Mouse (Mus musculus) limb, embryonic 11.5 days (tissue): ENCODE results near the gene Jag1. TPM values are rescaled to one million over a fixed set of nuclear protein-coding genes. Genes with fewer than 3 reads are reported as not detected.

Experiments used
- ATAC-seq: fragments of 200-750 bp; cut with Nextera tagmentation; 2 replicates; pipeline ENCODE4 v1.8.0; 2017; ENCODE audit warnings: low read depth; ENCODE audit not compliant: insufficient number of reproducible peaks, low FRiP score, low TSS enrichment
- DNase-seq: peaks from one replicate; pipeline ENCODE4 v3.0.0-alpha.2; 2015; ENCODE audit warnings: low spot score
- H3K27ac ChIP-seq: fragments of 300-500 bp; sonication (generic); replicated peaks from 2 replicates; pipeline ENCODE4 v1.5.1; 2014; ENCODE audit warnings: low read depth, mild to moderate bottlenecking, low read length
- H3K27me3 ChIP-seq: fragments of 300-500 bp; sonication (generic); 2 replicates; pipeline ENCODE4 v1.6.1; 2014; ENCODE audit warnings: mild to moderate bottlenecking, low read length, mixed read lengths; ENCODE audit not compliant: control insufficient read depth, insufficient read depth
- H3K36me3 ChIP-seq: fragments of 300-500 bp; sonication (generic); 2 replicates; pipeline ENCODE4 v1.6.1; 2014; ENCODE audit warnings: mild to moderate bottlenecking, low read length, moderate library complexity, mixed read lengths; ENCODE audit not compliant: control insufficient read depth, insufficient read depth
- H3K4me1 ChIP-seq: fragments of 300-500 bp; sonication (generic); 2 replicates; pipeline ENCODE4 v1.6.1; 2014; ENCODE audit warnings: low read length, mixed read lengths; ENCODE audit not compliant: control insufficient read depth, insufficient read depth
- H3K4me2 ChIP-seq: fragments of 300-500 bp; sonication (generic); 2 replicates; pipeline ENCODE4 v1.6.1; 2014; ENCODE audit warnings: low read depth, mild to moderate bottlenecking, moderate library complexity; ENCODE audit not compliant: severe bottlenecking
- H3K4me3 ChIP-seq: fragments of 300-500 bp; sonication (generic); 2 replicates; pipeline ENCODE4 v1.5.1; 2014; ENCODE audit warnings: low read depth, low read length
- H3K9ac ChIP-seq: fragments of 300-500 bp; sonication (generic); 2 replicates; pipeline ENCODE4 v1.6.1; 2014; ENCODE audit warnings: mild to moderate bottlenecking, low read length
- H3K9me3 ChIP-seq: fragments of 300-500 bp; sonication (generic); 2 replicates; pipeline ENCODE4 v1.6.1; 2016; ENCODE audit warnings: low read length; ENCODE audit not compliant: control insufficient read depth
- WGBS: fragments of 180-500 bp; shearing (Covaris S2); extraction: QIAGEN DNeasy Blood & Tissue Kit; methylation state at CpG from one replicate; pipeline ENCODE4 v1.1.7; 2014; 5-methylcytosine and 5-hydroxymethylcytosine counted together
- polyA plus RNA-seq: library from polyadenylated mRNA; unstranded; fragments of >200 nt; fragmentation: Nextera tagmentation; extraction: Ambion mirVana; gene quantifications from 2 replicates; pipeline ENCODE4 v1.2.1, GENCODE M21; 2014

Gene Jag1
- polyA plus RNA-seq = 23.3 and 24.8 TPM in 2 replicates

GRCm38 (mm10) chr2:137116025-137116674, at the start of gene Jag1:
Gene Jag1 (minus strand): TSS chr2:137116644.
- peaks cover 5% of the 10 kb centered on the region; the same call in 1 of the 2 replicates for H3K27me3 ChIP-seq
- H3K4me3 ChIP-seq = peak within 1 kb of the TSS; percentile 74
- ATAC-seq = no peak
- peak within 1 kb of the TSS; percentile 73 for H3K4me2 ChIP-seq
- no peaks in the 10 kb centered on the region for H3K36me3 ChIP-seq
- H3K9ac ChIP-seq = peak within 1 kb of the TSS; percentile 86
- peak within 1 kb of the TSS; percentile 92 for H3K27ac ChIP-seq
- peaks cover 17% of the 10 kb centered on the region for H3K4me1 ChIP-seq
- DNase-seq = peak; percentile 71
- under 1% methylated on average over 58 of the region's 59 CpGs for WGBS
- no peaks in the 10 kb centered on the region for H3K9me3 ChIP-seq

GRCm38 (mm10) chr2:137156018-137156417, 39.6 kb upstream of the Jag1 start:
- no peak overlapping the region for H3K4me2 ChIP-seq
- 84% methylated on average over 1 of the region's 1 CpGs for WGBS
- no peak overlapping the region for H3K27ac ChIP-seq
- no peaks in the 10 kb centered on the region for H3K27me3 ChIP-seq
- H3K4me1 ChIP-seq = no peaks in the 10 kb centered on the region
- no peak for ATAC-seq
- no peaks in the 10 kb centered on the region for H3K36me3 ChIP-seq
- H3K9ac ChIP-seq = no peak overlapping the region
- no peaks in the 10 kb centered on the region for H3K9me3 ChIP-seq
- H3K4me3 ChIP-seq = no peak overlapping the region
- DNase-seq = no peak

DNA sequence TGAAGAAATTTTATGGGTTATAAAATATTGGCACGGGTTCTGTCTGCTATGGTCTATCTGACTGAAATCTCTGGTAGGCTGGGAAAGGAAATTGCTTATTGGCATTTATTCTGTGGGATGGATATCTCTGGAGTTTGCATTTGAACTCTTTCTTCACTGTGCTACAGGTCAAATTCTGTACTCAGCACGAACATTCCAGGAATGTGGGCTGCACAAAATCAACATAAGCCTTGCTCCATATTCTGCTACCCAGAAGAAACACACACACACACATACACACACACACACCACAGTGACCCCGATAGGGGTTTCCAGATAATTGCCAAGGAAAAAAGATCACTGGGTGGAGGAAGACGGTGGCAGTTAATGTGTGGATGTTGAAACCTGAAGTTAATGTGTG, 37.4 kb upstream of the Jag1 start:
- Histone ChIP-seq H3K9ac (no peak overlapping the region), H3K4me2 (no peak overlapping the region), H3K4me3 (no peak overlapping the region), H3K27ac (no peak overlapping the region), H3K36me3 (no peaks in the 10 kb centered on the region), H3K9me3 (no peaks in the 10 kb centered on the region), H3K4me1 (no peaks in the 10 kb centered on the region), H3K27me3 (no peaks in the 10 kb centered on the region)
- DNase-seq (no peak), ATAC-seq (no peak)
- WGBS = 73% methylated on average over 4 of the region's 4 CpGs

GRCm38 (mm10) chr2:137153172-137153667, 36.8 kb upstream of the Jag1 start:
- no peak overlapping the region for H3K4me2 ChIP-seq
- 83% methylated on average over 10 of the region's 10 CpGs for WGBS
- H3K9me3 ChIP-seq = no peaks in the 10 kb centered on the region
- DNase-seq (no peak), ATAC-seq (no peak)
- no peak overlapping the region for H3K27ac ChIP-seq
- no peak overlapping the region for H3K4me3 ChIP-seq
- no peaks in the 10 kb centered on the region for H3K27me3 ChIP-seq
- H3K9ac ChIP-seq = no peak overlapping the region
- H3K4me1 ChIP-seq = no peaks in the 10 kb centered on the region
- no peaks in the 10 kb centered on the region for H3K36me3 ChIP-seq

DNA sequence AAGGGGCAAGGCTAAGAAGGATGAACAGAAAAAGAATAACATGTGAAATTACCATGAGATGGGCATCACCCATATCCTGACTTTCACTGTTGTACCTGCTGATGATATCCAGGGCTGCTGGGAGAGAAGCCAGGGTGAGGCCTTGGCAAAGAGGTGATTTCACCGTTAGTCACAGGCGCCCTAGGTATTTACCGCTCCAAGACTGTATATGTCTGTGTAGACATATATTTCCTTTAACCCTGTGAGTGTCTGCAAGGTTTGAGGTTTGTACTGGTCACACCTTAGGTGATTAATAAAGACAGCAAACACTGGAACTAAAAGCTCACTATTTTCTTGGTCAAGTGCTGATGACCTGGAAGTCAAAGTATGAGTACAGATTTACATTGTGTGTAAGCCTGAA, 34.5 kb upstream of the Jag1 start:
- DNase-seq = no peak
- H3K9ac ChIP-seq = no peak overlapping the region
- H3K36me3 ChIP-seq = no peaks in the 10 kb centered on the region
- no peak for ATAC-seq
- no peak overlapping the region for H3K4me2 ChIP-seq
- no peaks in the 10 kb centered on the region for H3K4me1 ChIP-seq
- H3K27ac ChIP-seq = no peak overlapping the region
- H3K9me3 ChIP-seq = no peaks in the 10 kb centered on the region
- WGBS = 95% methylated on average over 3 of the region's 3 CpGs
- no peaks in the 10 kb centered on the region for H3K27me3 ChIP-seq
- H3K4me3 ChIP-seq = no peak overlapping the region

DNA sequence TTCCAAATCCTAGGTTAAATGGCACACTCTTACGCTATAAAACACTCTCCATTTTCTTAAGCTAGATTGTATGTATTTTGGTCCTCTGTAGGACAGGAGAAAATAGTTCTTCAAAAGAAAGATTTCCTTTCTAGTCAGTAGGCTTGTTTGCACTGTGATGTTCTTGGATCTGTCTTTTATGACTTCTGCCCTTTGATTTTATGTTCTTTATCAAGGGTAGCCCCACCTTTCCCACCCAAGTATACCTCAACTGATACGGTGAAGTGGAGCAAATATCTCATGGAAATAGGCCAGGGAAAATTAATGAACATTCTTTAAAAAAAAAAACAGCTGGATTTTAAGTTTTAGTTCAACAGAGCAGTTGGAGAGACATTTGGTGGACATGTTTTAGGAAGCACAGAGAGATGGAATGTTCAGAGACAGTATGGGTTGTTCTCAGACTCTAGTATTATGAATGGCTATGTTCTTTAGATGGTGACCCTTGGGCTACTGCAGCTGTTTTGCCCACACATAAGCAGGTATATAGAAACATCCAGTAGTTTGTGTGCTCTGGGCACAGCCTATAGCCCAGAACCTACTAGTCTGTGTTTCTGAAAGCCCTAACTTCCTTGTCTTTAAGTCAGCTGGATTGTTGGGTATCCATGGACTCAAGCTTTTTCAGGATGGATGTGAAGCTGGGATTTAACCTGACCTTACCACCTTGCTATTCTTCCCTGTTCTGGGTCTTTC, 30.7 kb upstream of the Jag1 start:
- no peak overlapping the region for H3K4me2 ChIP-seq
- no peaks in the 10 kb centered on the region for H3K27me3 ChIP-seq
- H3K27ac ChIP-seq = no peak overlapping the region
- H3K9ac ChIP-seq = no peak overlapping the region
- WGBS = 92% methylated on average over 2 of the region's 2 CpGs
- DNase-seq (no peak), ATAC-seq (no peak)
- H3K4me3 ChIP-seq = no peak overlapping the region
- no peaks in the 10 kb centered on the region for H3K4me1 ChIP-seq
- H3K36me3 ChIP-seq = no peaks in the 10 kb centered on the region
- H3K9me3 ChIP-seq = no peaks in the 10 kb centered on the region

GRCm38 (mm10) chr2:137138063-137138462, 21.6 kb upstream of the Jag1 start:
- Histone ChIP-seq H3K36me3 (no peaks in the 10 kb centered on the region), H3K4me3 (no peak overlapping the region), H3K4me2 (no peak overlapping the region), H3K4me1 (no peaks in the 10 kb centered on the region), H3K27ac (no peak overlapping the region), H3K27me3 (no peaks in the 10 kb centered on the region), H3K9me3 (no peaks in the 10 kb centered on the region), H3K9ac (no peak overlapping the region)
- DNase-seq (no peak), ATAC-seq (no peak)
- 90% methylated on average over 1 of the region's 1 CpGs for WGBS

DNA sequence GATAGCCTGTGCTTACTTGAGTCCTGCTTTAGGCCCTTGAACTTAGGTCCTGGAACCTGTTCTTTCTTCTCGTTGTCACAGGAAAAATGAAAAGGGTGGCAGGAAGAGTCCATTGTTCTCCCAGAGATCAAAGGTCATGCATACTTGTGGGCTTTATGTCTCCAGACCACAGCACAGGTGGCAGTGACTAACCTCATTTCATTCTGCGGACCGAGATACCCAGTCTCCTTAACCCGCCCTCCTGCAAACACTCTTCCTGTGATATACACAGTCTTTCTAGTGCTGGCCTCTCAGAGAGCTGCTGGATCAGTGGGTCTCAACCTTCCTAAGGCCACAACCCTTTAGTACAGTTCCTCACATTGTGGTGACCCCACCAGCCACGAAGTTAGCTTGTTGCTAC, 17.6 kb upstream of the Jag1 start:
- H3K27ac ChIP-seq = no peak overlapping the region
- no peaks in the 10 kb centered on the region for H3K36me3 ChIP-seq
- ATAC-seq (no peak), DNase-seq (no peak)
- no peaks in the 10 kb centered on the region for H3K9me3 ChIP-seq
- no peak overlapping the region for H3K9ac ChIP-seq
- 85% methylated on average over 5 of the region's 5 CpGs for WGBS
- H3K4me3 ChIP-seq = no peak overlapping the region
- no peak overlapping the region for H3K4me2 ChIP-seq
- no peaks in the 10 kb centered on the region for H3K4me1 ChIP-seq
- H3K27me3 ChIP-seq = no peaks in the 10 kb centered on the region
